Mouse (Mus musculus) bone marrow macrophage, adult 2 months (primary cell): ENCODE results near the gene Pkd1l2.

Source experiments
- CTCF ChIP-seq: IDR thresholded peaks from 2 replicates; pipeline ENCODE4 v1.5.1; 2012; ENCODE audit warnings: low read depth, mild to moderate bottlenecking, low read length, moderate library complexity
- POLR2A ChIP-seq: IDR thresholded peaks from 2 replicates; pipeline ENCODE4 v1.6.1; 2012; ENCODE audit warnings: mild to moderate bottlenecking, low read depth, low read length, borderline replicate concordance

DNA sequence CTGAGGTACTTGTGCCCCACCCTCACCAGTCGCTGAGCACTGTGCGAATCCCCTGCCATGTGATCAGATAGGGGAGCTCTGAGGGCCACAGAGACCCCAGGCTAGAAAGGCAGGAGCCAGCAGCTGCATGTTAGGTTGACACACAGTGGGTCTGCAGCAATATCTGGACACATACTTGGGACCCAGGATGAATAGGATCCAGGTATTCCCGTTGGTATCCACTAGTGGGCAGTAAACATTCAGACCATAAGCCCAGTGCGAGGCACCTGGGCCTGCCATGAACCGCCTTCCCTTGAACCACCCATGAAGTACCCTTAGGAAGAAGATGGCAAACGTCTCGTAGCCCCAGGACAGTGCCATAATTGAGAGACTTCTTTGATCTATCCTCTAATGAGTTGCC lies 32.8 kb downstream of the Pkd1l2 start:
- TF ChIP-seq CTCF = 0 out of 2 replicates have a peak, but pooled peaks have one; percentile 20
- no peak for TF ChIP-seq POLR2A
